Mouse (Mus musculus) MEL-GATA-1-ER (cell line): ENCODE measurements at regions not wholly inside any gene's neighbourhood (a gene's known extent, or its start where the extent isn't known, plus 50 kb on each side); places are given as distances from the start of the nearest gene placed in this dataset.

Experiments used
- DNase-seq: peaks from one replicate; pipeline ENCODE4 v3.0.0-alpha.2; 2012; ENCODE audit warnings: low read depth; ENCODE audit errors: extremely low read depth

GRCm38 (mm10) chr12:14088960-14089359 lies 62.9 kb downstream of the Fam84a start:
- no peak for DNase-seq

DNA sequence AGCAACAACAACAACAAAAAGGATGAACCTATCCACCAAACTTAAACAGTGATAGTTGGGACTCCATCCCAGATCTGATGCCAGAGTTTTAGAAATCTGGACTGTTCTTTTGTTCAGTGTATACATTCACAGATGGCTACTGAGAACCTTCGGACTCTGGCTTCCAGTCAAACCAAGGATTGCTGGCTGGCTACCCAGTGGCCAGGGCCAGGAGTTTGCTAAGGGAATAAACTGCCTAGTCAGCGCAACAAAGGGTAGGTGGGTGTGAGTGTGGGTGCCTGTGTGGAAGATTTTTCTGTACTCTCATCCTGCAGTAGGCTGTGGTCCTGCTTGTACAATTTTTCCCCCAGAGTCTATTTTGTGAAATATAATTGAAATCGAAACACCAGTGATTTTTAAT lies 69.1 kb downstream of the Fam84a start:
- no peak for DNase-seq

GRCm38 (mm10) chr12:14079892-14080291 lies 72.0 kb downstream of the Fam84a start:
- no peak for DNase-seq

- peak; percentile 6 for DNase-seq
These were observed 82.8 kb downstream of the Fam84a start for GRCm38 (mm10) chr12:14069049-14069448.

DNA sequence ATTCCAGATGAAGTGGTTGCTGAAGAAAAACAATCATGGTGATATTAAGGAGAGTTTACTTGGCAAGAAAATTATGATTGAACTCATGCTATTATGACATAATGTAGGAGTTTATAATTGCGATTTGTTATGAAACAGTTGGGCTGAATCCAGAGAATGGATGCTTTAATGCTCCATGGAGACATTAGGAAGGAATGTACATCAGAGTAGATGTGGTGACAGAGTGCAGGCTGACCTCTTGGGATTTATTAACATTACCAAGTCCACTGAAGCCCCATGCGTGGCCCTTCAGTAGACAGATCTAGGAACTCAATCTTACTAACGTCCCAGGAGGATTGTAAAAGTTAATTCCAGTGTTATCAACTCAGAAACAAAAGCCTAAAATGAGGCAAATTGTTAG lies 86.5 kb downstream of the Fam84a start:
- no peak for DNase-seq

DNA sequence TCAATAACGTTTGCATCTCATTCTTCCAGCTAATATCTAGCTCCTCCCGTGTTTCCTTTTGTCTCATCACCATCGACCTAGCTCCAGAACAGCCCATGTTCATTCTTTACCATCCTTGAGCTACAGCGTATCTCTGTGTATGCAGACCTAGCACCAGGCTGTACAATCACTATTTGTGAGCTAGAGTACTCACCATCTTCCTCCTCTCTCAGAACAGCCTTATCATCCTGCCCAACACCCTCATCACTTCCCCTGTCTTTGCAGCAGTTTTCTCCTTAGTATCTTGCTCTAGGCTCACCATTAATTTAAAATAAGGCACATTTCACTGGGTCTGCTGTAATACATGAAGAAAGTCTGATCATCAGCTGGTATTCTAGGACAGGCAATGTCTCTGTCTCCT lies 88.6 kb downstream of the Fam84a start:
- peak; percentile 1 for DNase-seq

DNA sequence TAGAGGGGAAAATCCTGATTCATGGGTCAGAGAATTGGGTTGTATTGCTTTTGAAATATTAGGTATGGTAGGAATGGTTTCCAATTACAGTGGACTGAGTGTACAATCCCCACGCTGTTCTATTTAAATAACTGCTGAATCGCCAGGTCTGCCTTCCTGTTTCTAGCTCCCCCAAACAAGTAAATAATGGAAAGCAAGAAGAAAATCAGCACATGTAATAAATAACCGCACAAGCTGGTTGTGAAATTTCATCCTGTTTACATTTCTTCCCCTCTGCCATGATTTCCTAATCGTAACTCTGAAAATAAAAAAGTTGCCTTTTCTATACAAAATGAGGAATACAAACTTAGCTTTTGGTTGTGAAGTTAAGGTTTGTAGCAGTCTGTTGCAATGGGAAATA lies 95.7 kb downstream of the Fam84a start:
- DNase-seq = no peak

DNA sequence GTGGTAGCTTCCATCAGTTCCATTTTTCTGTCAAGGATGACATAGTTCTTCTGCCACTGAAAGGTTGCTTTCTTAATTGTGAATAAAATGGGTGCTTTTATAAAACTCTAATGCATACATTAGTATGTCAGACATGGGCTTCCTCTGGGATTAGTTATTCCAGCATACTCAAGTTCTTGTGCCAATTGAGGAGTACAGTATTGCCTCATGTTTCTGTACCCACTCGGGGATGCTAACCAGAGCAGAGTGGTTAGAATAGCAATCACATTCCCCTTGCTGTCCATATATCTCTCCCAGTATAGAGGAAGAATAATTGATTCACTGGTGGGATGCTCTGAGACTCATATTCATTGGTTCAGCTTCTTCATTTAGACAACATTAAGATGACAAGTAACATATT lies 119.5 kb downstream of the Fam84a start:
- no peak for DNase-seq

DNA sequence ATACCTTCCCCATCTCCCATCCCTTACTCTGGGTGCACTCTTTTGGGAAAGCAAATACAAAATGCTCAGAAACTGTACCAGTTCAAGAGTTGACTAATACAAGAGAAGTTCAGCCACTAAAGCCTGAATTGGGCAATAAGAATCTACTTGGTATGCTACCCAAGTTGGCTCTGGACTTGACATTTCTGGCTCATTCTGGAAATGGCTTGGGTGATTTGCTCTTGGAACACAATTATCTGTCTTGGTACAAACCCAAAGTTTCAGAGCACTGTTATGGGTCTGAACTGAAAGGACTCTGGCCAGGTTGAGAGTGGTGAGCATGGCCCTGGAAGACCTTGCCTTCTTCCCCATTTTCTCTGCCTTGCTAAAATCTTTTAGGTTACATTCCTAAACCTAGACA lies 136.6 kb downstream of the Fam84a start:
- no peak for DNase-seq

DNA sequence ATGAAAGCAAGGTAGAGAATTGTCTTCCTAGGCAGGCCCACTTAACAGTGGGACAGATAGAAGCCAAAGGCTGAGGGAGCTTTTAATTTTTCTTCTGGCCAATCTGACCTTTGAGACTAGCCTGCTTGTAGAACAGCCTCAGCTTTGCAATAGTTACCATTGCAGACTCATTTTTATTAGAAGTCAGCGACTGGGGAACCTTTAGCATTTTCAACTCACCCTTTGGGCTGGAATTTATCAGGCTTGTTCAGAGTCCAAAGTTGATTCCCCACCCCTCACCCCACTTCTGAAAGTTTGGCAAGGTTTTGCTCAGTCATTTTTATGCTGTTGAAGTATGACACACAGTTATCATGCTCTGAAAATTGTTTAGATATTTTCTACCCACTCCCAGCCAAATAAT lies 145.9 kb downstream of the Fam84a start:
- no peak for DNase-seq

DNA sequence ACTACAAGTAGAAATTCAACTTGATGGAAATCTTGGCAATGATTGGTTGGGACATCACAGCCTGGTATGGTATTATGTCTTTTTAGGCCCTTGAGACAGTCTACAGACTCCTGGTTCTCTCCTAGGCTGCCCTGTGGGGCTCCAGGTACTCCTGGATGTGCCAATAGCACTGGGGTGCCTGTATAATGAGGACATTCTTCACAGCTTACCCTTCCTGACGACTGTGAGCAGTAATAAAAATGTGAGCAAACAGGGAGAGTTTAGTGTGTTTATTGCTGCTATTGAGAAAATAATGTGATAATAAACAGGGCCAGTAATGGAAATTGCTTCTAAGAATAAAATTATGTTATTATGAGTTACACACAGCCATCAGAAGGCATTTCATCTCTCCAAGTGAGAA lies 150.2 kb downstream of the Fam84a start:
- no peak for DNase-seq

GRCm38 (mm10) chr12:13984396-13984776 lies 167.5 kb downstream of the Fam84a start:
- no peak for DNase-seq

DNA sequence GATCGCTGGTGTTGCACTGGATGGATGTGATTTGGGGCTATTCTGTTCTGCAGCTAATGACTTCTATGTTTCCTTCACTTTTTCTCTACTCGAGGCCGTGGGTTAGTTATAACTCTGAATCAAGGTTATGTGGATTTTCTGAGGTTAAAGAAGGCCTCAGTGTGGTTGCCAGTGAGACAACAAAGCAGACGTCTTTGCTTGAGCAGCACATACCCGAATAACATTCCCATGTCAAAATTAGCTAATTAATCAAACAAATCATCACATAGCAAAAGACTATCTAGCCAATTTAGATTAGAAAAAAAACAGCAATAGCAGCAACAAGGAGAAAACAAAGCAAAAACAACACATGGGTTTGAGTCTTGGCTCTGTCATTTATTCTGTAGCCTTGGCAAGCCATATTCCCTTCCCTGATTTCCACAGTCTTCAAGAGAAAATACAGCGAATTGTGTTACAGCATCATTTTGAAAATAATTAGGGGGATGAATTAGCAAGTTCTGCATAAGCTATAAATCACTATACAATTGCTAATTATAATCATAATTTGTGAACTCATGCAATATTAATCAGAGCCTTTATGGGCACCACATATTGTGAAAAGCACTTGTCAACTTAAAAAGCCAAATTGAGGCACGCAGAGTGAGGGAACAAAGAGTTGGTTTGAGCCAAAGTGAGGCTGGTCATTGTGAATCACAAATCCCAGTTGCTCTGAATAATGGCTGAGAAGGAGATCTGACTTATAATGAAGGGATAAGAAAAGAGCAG lies 168.0 kb downstream of the Fam84a start:
- DNase-seq = no peak

- no peak for DNase-seq
These were observed 187.3 kb downstream of the Fam84a start for GRCm38 (mm10) chr12:13964537-13964936.

- no peak for DNase-seq
These were observed 212.4 kb downstream of the Fam84a start for GRCm38 (mm10) chr12:13939494-13939893.

DNA sequence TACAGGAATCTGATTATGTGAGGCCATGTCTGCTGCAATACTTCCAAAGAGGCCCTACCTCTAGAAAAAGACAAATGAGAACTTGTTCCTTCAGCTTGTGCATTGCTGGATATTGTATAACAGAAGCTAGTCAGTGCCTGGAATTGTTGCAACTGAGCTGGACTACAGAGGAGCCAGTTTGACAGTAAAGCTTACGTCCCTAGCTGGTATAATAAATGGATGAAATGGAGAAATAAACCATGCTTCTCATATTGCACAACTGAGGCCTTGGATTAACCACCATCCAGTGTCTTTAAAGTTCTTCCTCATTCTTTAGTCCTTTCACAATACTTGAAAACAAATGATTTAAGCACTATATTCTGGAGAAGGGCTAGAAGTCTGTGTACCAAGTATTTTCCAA lies 230.8 kb downstream of the Fam84a start:
- no peak for DNase-seq

- DNase-seq = no peak
These were observed 268.5 kb downstream of the Fam84a start for GRCm38 (mm10) chr12:13883317-13883716.

GRCm38 (mm10) chr12:13869161-13869560 lies 282.7 kb downstream of the Fam84a start:
- DNase-seq = no peak

DNA sequence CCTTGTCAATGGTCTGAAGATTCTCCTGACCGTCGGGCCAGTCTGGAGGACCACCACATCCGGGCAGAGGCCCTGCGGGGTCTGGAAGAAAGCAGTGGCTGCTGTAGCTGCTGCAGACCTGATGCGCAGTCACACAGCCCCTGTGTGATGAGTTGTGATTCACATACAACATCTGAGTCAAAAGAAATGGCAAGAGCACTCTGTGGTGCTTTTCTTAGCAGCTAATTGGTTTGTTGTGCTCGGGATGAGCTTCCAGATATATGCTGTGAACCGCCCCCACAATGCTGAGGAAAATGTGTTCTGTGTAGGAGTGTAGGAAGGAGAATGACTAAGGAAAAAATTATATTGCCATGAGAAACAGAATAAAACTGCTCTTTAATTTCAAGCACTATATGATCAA lies 290.6 kb downstream of the Fam84a start:
- DNase-seq = no peak

- no peak for DNase-seq
These were observed 307.0 kb downstream of the Fam84a start for GRCm38 (mm10) chr12:13844532-13845485.

DNA sequence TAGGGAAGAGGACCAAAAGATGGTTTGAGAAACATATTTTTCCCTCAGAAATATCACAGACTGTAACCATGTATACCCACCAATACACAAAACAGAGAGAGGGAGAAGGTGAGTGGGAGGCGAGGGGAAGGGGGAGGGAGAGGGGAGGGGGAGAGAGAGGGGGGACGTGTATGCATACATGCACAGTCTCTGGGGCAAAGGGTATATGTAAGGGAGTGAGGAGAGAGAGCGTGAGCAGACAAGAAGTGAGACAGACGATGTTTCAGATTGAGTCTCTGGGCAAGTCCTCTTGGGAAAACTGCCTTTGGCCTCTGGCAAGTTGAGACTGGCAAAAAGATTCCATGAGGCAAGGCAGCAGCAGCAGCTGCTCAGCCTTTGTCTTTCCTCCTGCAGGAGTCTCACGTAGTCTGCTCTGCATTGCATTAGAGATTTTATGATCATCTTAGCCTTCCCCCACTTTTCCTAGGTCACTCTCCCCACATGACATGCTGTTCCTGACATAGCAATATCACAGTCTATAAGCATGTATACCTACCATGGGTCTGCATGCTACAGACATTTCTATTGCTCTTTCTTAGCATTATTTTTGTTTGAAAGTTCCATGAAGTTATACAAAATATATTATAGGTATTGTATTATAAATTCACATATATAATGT lies 308.3 kb downstream of the Fam84a start:
- DNase-seq = no peak

GRCm38 (mm10) chr12:13841238-13841637 lies 310.6 kb downstream of the Fam84a start:
- DNase-seq = no peak
